Mouse (Mus musculus): Measurements from ENCODE around the gene Galnt17. TPM values are rescaled to one million over a fixed set of nuclear protein-coding genes. Genes with fewer than 3 reads are reported as not detected.

Gene Galnt17
- polyA plus RNA-seq, 1 experiment from 2014 or later = 8.1 TPM

DNA sequence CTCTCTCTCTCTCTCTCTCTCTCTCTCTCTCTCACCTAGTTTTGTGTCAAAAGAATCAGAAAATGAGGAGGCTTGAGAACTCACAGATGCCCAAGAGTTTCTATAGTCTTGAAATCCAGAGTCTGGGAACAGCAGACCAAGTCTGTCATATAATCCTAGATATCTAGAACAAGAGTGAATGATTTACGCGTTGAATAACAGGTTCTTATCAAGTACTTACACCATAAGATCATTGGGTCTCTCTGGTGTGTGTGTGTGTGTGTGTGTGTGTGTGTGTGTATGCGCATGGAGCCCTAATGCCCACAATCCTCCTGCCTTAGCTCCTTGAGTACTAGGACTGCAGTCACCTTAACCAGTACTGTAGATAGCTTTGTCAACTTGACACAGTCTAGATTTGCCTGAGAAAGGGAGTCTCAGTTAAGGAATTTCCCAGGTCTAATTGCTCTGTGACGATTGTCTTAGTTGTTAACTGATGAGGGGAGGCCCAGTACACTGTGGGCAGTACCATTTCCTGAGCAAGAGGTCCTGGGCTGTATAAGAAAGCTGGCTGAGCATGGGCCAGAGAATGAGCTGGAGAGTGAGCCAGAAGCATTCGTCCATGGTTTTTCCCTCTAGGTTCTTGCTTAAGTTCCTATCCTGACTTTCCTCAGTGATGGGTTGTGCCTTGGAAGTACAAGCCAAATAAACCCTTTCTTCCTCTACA lies 268.5 kb downstream of the Galnt17 start:
- WGBS = 92% methylated on average over 5 of the region's 5 CpGs
- no peak overlapping the region for H3K9ac ChIP-seq (ENCODE audit: low read depth, low read length)
- no peak for ATAC-seq

DNA sequence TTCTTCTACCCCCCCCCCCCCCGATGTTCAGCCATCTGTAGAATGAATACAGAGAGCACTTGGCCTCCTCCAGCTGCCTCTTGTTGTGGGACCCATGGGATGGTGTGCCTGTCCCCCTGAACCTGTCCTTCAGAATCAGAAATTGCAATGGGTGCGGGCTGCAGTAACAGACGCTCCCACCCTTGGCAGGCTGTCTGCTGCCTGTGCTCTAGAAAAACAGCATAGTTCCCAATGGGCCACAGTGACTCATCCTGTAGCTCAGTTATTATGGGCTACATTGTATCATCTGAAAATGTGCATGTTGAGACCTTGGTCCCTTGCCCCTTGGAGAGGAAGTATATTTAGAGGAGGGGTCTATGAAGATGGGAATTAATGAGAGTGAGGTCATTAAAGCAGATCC lies 283.8 kb downstream of the Galnt17 start:
- ATAC-seq = no peak
- Histone ChIP-seq H3K4me3 (ENCODE audit: low read length) (no peak overlapping the region), H3K4me1 (ENCODE audit: control insufficient read depth, insufficient read depth, low read depth, low read length) (peaks cover 7% of the 10 kb centered on the region), H3K27me3 (replicated peaks; ENCODE audit: control insufficient read depth, insufficient read depth, low read length) (no peaks in the 10 kb centered on the region), H3K27ac (ENCODE audit: low read depth, low read length) (no peak overlapping the region), H3K36me3 (ENCODE audit: control insufficient read depth, insufficient read depth, low read length) (no peaks in the 10 kb centered on the region), H3K4me2 (ENCODE audit: low read length) (no peak overlapping the region), H3K9ac (ENCODE audit: low read depth, low read length) (no peak overlapping the region), H3K9me3 (ENCODE audit: control insufficient read depth, low read length) (no peaks in the 10 kb centered on the region)
- 78% methylated on average over 3 of the region's 3 CpGs for WGBS

More for the DNA sequence above, 268.5 kb downstream of the Galnt17 start:
- Histone ChIP-seq H3K27ac (ENCODE audit: low read depth, low read length) (no peak overlapping the region), H3K4me2 (ENCODE audit: low read length) (no peak overlapping the region), H3K9me3 (ENCODE audit: control insufficient read depth, low read length) (no peaks in the 10 kb centered on the region), H3K4me1 (ENCODE audit: control insufficient read depth, insufficient read depth, low read depth, low read length) (no peaks in the 10 kb centered on the region), H3K36me3 (ENCODE audit: control insufficient read depth, insufficient read depth, low read length) (no peaks in the 10 kb centered on the region), H3K4me3 (ENCODE audit: low read length) (no peak overlapping the region), H3K27me3 (replicated peaks; ENCODE audit: control insufficient read depth, insufficient read depth, low read length) (no peaks in the 10 kb centered on the region)

DNA sequence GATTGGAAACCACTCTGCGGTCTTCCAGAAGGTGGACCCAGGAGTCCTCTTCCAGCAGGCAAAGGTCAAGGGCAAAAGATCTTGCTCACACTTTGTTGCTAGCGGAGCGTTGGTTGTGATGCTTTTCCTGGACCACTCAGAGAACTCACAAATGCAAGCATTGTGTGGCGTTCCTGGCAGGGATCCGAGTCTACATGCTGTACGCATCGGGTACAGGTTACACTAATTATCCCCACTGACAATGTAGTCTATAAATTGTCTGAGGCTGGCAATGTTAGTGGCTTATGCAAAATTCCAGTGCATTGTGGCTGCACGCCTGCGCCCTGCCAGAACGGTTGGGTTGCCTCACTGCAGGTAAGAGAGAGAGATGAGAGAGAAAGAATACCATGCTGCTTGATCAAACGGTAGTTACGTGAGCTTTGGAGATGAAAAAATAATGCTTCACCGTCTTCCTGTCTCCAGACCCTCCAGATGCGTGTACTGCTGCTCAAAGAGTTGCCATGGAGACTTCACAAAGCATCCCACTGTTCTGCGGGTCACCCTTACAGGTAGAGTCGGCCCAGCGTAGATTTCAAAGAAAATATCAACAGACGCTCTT lies 285.8 kb downstream of the Galnt17 start:
- Histone ChIP-seq H3K4me2 (ENCODE audit: low read length) (no peak overlapping the region), H3K4me3 (ENCODE audit: low read length) (no peak overlapping the region), H3K4me1 (ENCODE audit: control insufficient read depth, insufficient read depth, low read depth, low read length) (peaks cover 12% of the 10 kb centered on the region), H3K27ac (ENCODE audit: low read depth, low read length) (no peak overlapping the region), H3K27me3 (replicated peaks; ENCODE audit: control insufficient read depth, insufficient read depth, low read length) (no peaks in the 10 kb centered on the region), H3K9me3 (ENCODE audit: control insufficient read depth, low read length) (no peaks in the 10 kb centered on the region), H3K9ac (ENCODE audit: low read depth, low read length) (no peak overlapping the region), H3K36me3 (ENCODE audit: control insufficient read depth, insufficient read depth, low read length) (no peaks in the 10 kb centered on the region)
- 51% methylated on average over 18 of the region's 18 CpGs for WGBS
- no peak for ATAC-seq

DNA sequence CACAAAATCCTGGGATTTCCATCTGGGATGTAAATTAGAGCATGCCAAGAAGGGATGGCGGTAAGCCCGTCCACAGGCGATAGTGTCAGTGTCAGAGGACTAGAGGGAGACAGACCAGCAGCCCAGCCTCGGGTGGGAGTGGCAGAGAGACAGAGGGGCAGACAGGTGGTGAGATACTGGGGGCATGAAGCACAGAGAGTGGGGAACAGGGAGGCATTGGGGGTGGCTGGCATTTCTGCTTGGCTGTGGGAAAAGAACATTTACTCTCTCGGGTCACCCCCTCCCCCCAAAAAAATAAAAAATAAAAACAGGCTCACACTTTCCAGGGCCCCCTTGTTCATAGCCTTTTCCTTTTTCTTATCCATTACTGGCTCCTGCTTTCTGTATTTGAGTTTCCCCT lies 287.4 kb downstream of the Galnt17 start:
- ATAC-seq = no peak

DNA sequence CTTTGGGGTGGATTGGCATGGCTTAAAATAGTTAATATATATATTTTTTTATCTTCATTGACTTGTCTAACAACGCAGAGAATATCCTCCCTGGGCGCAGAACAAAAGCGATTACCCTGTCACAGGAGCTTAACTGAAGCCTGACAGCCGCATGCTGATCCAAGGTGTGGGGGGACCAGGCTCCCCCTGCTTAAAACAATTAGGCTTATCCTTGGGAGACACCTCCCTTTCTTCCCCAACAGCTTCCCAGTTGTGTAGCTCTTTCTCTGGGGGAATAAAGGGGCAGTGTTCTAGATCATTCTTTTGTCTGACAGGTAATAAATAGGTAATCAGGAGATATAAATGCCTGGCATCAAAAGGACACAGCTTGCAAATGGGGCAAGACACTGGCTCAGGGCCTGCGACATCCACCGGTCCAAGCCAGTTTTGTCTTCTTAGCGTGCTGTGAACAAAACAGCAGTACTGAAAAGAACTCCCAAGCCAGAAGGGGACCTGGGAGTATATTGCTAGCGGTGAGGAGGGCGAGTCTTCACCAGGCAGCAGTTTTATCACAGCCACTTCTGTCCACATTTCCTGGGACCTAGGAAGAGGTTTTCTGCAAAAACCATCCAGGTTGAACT lies 288.8 kb downstream of the Galnt17 start:
- WGBS = 17% methylated on average over 9 of the region's 9 CpGs
- no peak overlapping the region for H3K9ac ChIP-seq (ENCODE audit: low read depth, low read length)
- H3K9me3 ChIP-seq (ENCODE audit: control insufficient read depth, low read length) = no peaks in the 10 kb centered on the region
- no peak for ATAC-seq
- H3K4me3 ChIP-seq (ENCODE audit: low read length) = no peak overlapping the region
- H3K4me2 ChIP-seq (ENCODE audit: low read length) = no peak overlapping the region
- no peaks in the 10 kb centered on the region for H3K36me3 ChIP-seq (ENCODE audit: control insufficient read depth, insufficient read depth, low read length)
- H3K4me1 ChIP-seq (ENCODE audit: control insufficient read depth, insufficient read depth, low read depth, low read length) = peaks cover 12% of the 10 kb centered on the region
- no peaks in the 10 kb centered on the region for H3K27me3 ChIP-seq (replicated peaks; ENCODE audit: control insufficient read depth, insufficient read depth, low read length)
- no peak overlapping the region for H3K27ac ChIP-seq (ENCODE audit: low read depth, low read length)

More for the DNA sequence above, 287.4 kb downstream of the Galnt17 start:
- H3K4me1 ChIP-seq (ENCODE audit: control insufficient read depth, insufficient read depth, low read depth, low read length) = peaks cover 12% of the 10 kb centered on the region
- H3K9me3 ChIP-seq (ENCODE audit: control insufficient read depth, low read length) = no peaks in the 10 kb centered on the region
- H3K4me2 ChIP-seq (ENCODE audit: low read length) = no peak overlapping the region
- WGBS = 63% methylated on average over 5 of the region's 5 CpGs
- H3K36me3 ChIP-seq (ENCODE audit: control insufficient read depth, insufficient read depth, low read length) = no peaks in the 10 kb centered on the region
- no peak overlapping the region for H3K27ac ChIP-seq (ENCODE audit: low read depth, low read length)
- no peak overlapping the region for H3K9ac ChIP-seq (ENCODE audit: low read depth, low read length)
- no peak overlapping the region for H3K4me3 ChIP-seq (ENCODE audit: low read length)
- H3K27me3 ChIP-seq (replicated peaks; ENCODE audit: control insufficient read depth, insufficient read depth, low read length) = no peaks in the 10 kb centered on the region

DNA sequence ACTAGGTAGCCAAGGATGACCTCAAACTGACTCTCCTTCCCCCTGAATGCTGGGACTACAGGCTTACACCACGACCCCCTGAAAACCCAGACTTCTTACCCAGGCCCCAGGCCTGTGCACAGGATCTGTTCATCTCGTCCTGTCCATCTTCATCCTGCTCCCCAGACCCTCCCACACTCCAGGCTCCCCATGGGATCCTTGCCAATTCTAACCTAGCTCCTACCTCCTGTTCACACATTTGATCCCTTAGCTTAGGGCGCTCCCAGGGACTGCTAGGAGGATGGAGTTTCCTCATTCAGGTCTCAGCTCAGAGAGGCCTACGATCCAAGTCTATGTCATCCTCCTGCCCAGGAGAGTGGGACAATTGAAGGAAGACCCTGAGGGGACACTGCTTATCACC lies 292.2 kb downstream of the Galnt17 start:
- WGBS = 85% methylated on average over 4 of the region's 4 CpGs
- H3K27ac ChIP-seq (ENCODE audit: low read depth, low read length) = no peak overlapping the region
- no peaks in the 10 kb centered on the region for H3K36me3 ChIP-seq (ENCODE audit: control insufficient read depth, insufficient read depth, low read length)
- H3K9me3 ChIP-seq (ENCODE audit: control insufficient read depth, low read length) = no peaks in the 10 kb centered on the region
- no peaks in the 10 kb centered on the region for H3K27me3 ChIP-seq (replicated peaks; ENCODE audit: control insufficient read depth, insufficient read depth, low read length)
- H3K4me2 ChIP-seq (ENCODE audit: low read length) = no peak overlapping the region
- no peak overlapping the region for H3K4me3 ChIP-seq (ENCODE audit: low read length)
- ATAC-seq = no peak
- peaks cover 5% of the 10 kb centered on the region for H3K4me1 ChIP-seq (ENCODE audit: control insufficient read depth, insufficient read depth, low read depth, low read length)
- no peak overlapping the region for H3K9ac ChIP-seq (ENCODE audit: low read depth, low read length)

DNA sequence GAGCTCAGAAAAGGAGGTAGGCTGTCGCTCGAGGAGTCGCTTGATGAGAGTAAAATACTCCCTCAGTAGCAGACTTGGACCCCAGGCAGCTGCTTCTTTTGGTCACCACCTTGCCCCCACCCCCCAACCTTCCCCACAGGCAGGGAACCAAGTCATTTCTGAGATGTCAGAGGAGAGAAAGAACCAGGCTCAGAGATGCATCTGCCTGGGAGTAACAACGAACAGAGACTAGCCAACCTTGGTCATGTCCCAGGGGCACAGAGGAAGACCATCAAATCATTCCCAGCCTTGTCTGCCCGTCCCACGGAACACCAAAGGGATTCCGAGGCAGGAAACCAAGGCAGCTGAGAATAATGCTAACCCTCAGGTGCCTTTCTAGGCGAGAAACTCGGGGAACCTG lies 293.0 kb downstream of the Galnt17 start:
- Histone ChIP-seq H3K36me3 (ENCODE audit: control insufficient read depth, insufficient read depth, low read length) (no peaks in the 10 kb centered on the region), H3K4me2 (ENCODE audit: low read length) (no peak overlapping the region), H3K27me3 (replicated peaks; ENCODE audit: control insufficient read depth, insufficient read depth, low read length) (no peaks in the 10 kb centered on the region), H3K9ac (ENCODE audit: low read depth, low read length) (no peak overlapping the region), H3K4me1 (ENCODE audit: control insufficient read depth, insufficient read depth, low read depth, low read length) (peaks cover 5% of the 10 kb centered on the region), H3K27ac (ENCODE audit: low read depth, low read length) (no peak overlapping the region; the same call in 1 of the 2 replicates), H3K4me3 (ENCODE audit: low read length) (no peak overlapping the region), H3K9me3 (ENCODE audit: control insufficient read depth, low read length) (no peaks in the 10 kb centered on the region)
- no peak for ATAC-seq
- 72% methylated on average over 9 of the region's 9 CpGs for WGBS

DNA sequence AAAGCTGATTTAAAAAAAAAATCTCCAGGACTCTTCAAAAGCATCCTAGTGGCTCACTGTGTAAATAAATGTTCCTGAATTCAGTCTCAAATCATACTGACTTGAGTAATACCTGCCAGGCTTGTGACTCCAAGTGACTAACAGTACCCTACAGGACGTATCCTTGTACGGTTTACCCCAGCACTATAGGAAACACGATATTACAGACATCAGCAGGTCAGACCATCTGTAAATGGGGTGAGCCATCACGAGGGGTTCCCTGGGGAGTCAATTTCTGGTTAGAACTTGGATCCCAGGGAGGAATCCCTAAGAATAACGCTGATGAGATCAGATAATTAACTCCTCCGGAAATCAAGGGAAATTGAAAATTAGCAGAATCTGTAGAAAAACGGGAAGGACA lies 294.5 kb downstream of the Galnt17 start:
- Histone ChIP-seq H3K9ac (ENCODE audit: low read depth, low read length) (no peak overlapping the region), H3K27ac (ENCODE audit: low read depth, low read length) (no peak overlapping the region), H3K4me1 (ENCODE audit: control insufficient read depth, insufficient read depth, low read depth, low read length) (no peaks in the 10 kb centered on the region), H3K4me2 (ENCODE audit: low read length) (no peak overlapping the region), H3K9me3 (ENCODE audit: control insufficient read depth, low read length) (no peaks in the 10 kb centered on the region), H3K36me3 (ENCODE audit: control insufficient read depth, insufficient read depth, low read length) (no peaks in the 10 kb centered on the region), H3K27me3 (replicated peaks; ENCODE audit: control insufficient read depth, insufficient read depth, low read length) (no peaks in the 10 kb centered on the region), H3K4me3 (ENCODE audit: low read length) (no peak overlapping the region)
- no peak for ATAC-seq
- WGBS = 71% methylated on average over 7 of the region's 7 CpGs

DNA sequence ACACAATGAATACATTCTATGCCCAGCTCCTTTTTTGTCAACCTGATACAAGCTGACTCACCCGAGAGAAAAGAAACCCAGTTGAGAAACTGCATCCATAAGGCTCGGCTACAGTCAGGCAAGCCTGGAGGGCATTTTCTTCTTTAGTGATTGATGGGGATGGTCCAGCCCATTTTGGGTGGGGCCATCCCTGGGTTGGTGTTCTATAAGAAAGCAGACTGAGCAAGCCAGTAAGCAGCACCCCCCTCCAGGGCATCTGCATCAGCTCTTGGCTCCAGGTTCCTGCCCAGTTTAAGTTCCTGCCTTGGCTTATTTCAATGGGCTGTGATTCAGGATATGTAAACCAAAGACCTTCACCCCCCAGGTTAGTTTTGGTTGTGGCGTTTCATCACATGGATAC lies 295.2 kb downstream of the Galnt17 start:
- Histone ChIP-seq H3K4me2 (ENCODE audit: low read length) (no peak overlapping the region), H3K27ac (ENCODE audit: low read depth, low read length) (no peak overlapping the region), H3K9ac (ENCODE audit: low read depth, low read length) (no peak overlapping the region), H3K36me3 (ENCODE audit: control insufficient read depth, insufficient read depth, low read length) (no peaks in the 10 kb centered on the region), H3K4me3 (ENCODE audit: low read length) (no peak overlapping the region), H3K27me3 (replicated peaks; ENCODE audit: control insufficient read depth, insufficient read depth, low read length) (no peaks in the 10 kb centered on the region), H3K4me1 (ENCODE audit: control insufficient read depth, insufficient read depth, low read depth, low read length) (no peaks in the 10 kb centered on the region), H3K9me3 (ENCODE audit: control insufficient read depth, low read length) (no peaks in the 10 kb centered on the region)
- WGBS = 72% methylated on average over 3 of the region's 3 CpGs
- ATAC-seq = no peak

All from hindbrain, embryonic 16.5 days (tissue).